Mouse (Mus musculus) embryo, embryonic 9.5 days (tissue): ENCODE results near the gene Mcmbp.
"Not testable (repeated sequence)": the region's sequence is repeated elsewhere in the genome, so short reads cannot be mapped to it uniquely, and the experiment has no call there.

Experiments used
- DNase-seq: peaks from one replicate; pipeline ENCODE4 v3.0.0-alpha.2; 2017; ENCODE audit errors: extremely low spot score

The Mcmbp gene

GRCm38 (mm10) chr7:128717991-128718390 lies 22.3 kb downstream of the Mcmbp start:
- no peak for DNase-seq

GRCm38 (mm10) chr7:128705735-128706134 lies 34.6 kb downstream of the Mcmbp start:
- peak; percentile 71 for DNase-seq

- DNase-seq, result not testable (repeated sequence)
These were observed 40.3 kb downstream of the Mcmbp start for GRCm38 (mm10) chr7:128699959-128700358.

- DNase-seq, result no peak
These were observed 45.4 kb downstream of the Mcmbp start for GRCm38 (mm10) chr7:128694848-128695247.

- no peak for DNase-seq
These were observed 48.1 kb downstream of the Mcmbp start for GRCm38 (mm10) chr7:128692163-128692562.

- no peak for DNase-seq
These were observed 49.5 kb downstream of the Mcmbp start for GRCm38 (mm10) chr7:128690796-128691195.

- DNase-seq, result peak; percentile 86
These were observed 50.2 kb downstream of the Mcmbp start for GRCm38 (mm10) chr7:128690070-128690469.

GRCm38 (mm10) chr7:128689347-128689746 lies 50.9 kb downstream of the Mcmbp start:
- no peak for DNase-seq

- DNase-seq, result peak; percentile 78
These were observed 52.3 kb downstream of the Mcmbp start for GRCm38 (mm10) chr7:128687821-128688564.

GRCm38 (mm10) chr7:128678546-128678945 lies 61.7 kb downstream of the Mcmbp start:
- DNase-seq, result no peak

GRCm38 (mm10) chr7:128672408-128673010 lies 67.8 kb downstream of the Mcmbp start:
- peak; percentile 39 for DNase-seq

GRCm38 (mm10) chr7:128671952-128672351 lies 68.3 kb downstream of the Mcmbp start:
- DNase-seq, result no peak

- DNase-seq, result no peak
These were observed 71.5 kb downstream of the Mcmbp start for GRCm38 (mm10) chr7:128668831-128669230.

GRCm38 (mm10) chr7:128667788-128668187 lies 72.5 kb downstream of the Mcmbp start:
- no peak for DNase-seq

GRCm38 (mm10) chr7:128664861-128665377 lies 75.4 kb downstream of the Mcmbp start:
- no peak for DNase-seq

- no peak for DNase-seq
These were observed 76.4 kb downstream of the Mcmbp start for GRCm38 (mm10) chr7:128663906-128664305.

- DNase-seq, result no peak
These were observed 83.3 kb downstream of the Mcmbp start for GRCm38 (mm10) chr7:128656970-128657369.
